Mouse (Mus musculus): Measurements from ENCODE around the gene Col6a3.

Col6a3 gene

DNA sequence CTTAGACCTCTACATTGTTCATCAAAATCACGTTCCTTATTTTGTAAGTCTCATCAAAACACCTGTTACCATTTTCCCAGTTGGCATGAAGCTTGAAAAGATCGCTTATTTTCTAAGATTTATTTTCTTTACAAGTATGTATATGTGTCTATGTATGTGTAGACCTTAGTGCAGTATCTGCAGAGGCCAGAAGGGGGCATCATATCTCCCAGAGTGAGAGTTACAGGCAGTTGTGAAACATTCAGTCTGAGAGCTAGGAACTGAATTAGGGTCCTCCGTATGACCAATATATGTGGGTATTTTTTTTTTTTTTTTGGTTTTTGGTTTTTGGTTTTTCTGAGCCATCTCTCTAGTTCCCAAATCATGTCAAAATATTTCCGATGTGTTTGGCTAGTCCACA is 50.4 kb downstream of the Col6a3 start:
- DNase-seq, result no peak

DNA sequence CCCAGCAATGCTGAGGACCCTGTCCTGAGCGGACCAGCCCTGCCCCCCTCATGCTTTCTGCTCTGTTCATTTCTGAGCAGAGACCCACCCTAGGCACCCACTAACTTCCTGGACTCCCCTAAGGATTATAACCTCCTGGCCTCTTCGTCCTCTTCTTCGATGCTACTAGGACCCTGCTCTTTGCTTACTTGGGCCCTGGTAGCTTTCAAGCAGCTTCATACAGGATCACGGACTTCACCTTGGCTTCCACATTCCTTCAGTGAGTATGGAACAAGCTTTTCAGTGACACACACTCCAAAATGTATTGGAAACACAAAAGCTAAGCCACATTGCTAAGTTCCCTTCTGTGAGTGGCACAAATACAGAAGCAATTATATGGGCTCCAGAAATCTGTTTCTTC is 52.8 kb downstream of the Col6a3 start:
- DNase-seq, result no peak

DNA sequence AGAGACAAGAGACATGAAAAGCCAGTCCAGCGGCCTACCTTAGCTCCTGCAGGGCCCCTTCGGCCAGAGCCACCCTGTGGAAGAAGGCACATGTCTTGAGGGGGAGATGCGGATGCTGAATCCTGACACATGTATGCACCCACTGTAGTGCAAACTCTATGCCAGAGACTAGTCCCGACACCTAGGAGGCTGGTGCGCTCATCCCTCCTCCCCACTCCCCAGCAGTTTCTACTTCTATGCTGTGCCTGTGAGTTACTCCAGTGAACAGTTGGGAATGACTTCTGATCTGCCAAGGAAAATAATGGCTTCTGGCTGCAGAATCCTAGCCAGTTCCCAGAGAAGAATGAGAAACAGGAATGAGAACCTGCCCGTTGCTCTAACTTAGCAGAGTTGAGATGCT is 54.3 kb downstream of the Col6a3 start:
- DNase-seq, result no peak

DNA sequence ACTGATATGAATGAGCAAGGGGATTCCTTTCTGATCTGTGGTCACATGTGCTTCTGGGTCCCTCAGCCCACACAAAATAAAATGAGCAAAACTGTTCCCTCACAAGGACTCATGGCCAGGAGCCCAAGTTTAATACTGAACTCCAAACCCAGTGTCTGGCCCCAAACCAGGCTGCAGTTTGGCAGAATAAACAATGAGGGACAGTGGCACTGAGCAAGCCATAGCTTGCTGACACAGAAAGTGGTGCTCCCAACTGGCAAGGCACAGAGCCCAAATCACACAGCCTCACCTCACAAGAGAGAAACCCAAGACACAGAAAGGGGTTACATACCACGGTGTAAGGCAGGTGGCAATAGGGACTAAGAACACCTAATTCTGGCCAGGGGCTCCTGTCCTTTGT is 63.3 kb downstream of the Col6a3 start:
- no peak for DNase-seq

DNA sequence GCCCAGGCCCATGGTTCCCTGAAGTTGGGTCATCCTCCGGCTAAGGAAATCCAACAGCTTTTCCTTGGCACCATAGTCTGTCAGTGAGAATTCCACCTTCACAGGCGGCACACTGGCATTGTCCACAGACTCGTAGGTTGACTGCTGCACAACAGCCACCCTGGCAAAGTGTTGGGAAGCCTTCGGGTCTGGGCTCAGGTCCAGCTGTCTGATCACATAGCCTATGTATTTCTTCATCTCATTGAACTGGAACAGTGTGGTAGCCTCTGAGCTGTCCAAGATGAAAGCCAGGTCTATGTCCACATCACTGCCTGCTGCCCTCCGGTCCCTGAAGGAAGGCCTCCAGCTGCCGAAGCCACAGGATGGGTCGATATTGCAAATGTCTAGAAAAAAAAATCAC is 64.7 kb downstream of the Col6a3 start:
- DNase-seq, result no peak

DNA sequence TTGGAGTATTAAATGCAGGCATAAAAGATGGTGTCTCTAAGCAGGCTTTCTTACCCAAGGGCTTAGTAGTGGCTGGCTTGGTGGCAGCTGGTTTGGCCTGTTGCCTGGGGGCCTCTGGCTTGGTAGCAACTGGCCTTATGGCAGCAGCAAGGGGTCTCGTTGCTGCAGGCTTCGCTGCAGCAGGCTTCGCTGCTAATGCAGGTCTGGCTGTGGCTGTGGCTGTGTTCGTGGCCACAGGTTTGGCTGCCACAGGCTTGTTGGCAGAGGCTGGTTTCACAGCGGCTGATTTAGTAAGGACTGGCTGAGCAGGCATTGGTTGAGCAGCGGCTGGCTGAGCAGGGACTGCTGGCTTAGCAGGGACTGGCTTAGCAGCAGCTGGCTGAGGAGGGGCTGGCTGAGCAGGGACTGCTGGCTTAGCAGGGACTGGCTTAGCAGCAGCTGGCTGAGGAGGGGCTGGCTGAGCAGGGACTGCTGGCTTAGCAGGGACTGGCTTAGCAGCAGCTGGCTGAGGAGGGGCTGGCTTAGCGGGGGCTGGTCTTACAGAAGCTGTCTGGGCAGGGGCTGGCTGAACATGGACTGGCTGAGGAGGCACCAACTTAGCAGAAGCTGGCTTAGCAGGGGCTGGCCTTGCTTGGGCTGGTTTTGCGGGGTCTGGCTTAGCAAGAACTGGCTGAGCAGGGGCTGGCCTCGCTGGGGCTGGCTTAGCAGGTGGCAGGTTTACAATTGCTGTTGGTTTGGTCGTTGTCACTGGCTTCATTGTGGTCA is 68.1 kb downstream of the Col6a3 start:
- no peak for DNase-seq

DNA sequence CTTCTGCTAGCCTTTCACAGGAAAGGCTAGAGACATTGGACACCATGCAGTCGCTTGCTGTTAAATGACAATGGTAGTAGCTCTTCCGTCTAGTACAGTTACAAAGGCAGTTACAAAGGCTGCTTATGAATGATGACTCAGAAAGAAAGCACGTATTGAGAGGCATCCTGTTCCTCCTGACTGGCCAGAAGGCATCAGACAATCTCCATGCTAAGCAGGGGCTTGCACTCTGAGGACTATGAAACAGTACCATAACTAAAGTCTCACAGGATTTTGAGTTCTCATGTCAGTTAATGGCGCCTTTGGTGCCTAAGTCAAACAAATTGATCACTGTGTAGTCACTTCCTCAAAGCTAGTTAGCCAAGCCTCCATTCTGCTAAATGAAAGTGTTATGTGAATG is 72.6 kb downstream of the Col6a3 start:
- DNase-seq, result no peak

DNA sequence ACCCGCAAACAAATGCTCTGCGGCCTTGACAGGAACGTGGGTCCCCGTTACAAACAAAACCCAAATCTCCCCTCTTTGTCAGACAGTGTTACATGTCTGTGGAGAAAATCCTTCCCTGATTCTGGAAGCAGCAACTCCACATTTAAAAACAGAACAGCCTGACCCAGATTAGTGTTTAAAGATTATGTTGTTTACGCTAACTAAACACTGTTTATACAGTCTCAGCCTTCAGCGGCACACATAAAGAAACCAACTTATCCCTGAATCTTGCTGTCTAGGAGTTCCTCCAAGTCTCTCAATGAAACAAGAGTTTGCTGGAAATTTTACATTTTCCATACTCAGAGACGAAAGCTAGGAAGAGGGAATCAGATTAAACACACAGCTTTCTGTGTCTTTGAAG is 73.7 kb downstream of the Col6a3 start:
- DNase-seq, result no peak

DNA sequence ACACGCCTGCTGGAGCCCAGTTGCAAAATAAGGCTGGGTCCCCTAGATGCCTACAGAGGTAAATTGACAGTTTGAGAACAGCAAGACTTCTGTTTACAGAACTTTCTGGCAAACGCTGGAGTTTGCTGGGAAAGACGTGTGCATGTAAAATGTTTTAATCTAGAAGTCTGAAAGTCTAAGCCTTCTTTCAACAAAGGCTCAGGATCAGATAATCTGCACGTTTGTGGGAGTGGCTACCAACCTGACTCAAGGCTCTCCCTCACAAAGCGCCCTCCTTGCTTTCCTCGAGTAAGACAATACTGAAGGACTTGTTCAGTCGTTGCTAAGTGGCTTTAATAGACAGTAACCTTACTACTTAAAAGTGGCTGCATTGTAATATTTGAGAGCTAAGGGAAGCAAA is 74.5 kb downstream of the Col6a3 start:
- no peak for DNase-seq

DNA sequence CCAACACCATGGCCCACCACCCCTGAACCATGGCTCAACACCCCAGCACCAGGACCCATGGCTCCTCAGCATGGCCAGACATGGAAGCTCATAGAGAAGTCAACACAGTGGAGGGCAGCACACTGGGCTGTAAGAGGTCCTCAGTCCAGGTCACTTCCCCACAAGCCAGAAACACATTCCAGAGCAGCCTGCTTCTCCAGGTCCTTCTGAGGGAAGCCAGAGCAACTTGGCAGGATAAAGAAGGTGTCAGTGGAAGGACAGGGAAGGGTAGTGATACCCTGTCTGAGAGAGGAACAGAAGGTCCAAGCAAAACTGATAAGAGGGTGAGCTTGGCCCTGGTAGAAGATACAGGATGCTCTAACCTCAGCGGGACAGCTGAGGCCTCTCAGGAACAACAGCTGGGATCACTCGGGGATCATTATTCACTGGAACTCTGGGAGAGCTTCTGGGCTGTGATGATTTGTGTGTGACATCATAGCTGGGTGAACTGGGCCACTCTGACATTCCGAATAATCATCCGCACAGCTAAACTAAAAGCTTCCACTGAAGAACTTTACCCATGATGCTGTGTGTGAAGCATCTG is 85.6 kb downstream of the Col6a3 start:
- no peak for DNase-seq

DNA sequence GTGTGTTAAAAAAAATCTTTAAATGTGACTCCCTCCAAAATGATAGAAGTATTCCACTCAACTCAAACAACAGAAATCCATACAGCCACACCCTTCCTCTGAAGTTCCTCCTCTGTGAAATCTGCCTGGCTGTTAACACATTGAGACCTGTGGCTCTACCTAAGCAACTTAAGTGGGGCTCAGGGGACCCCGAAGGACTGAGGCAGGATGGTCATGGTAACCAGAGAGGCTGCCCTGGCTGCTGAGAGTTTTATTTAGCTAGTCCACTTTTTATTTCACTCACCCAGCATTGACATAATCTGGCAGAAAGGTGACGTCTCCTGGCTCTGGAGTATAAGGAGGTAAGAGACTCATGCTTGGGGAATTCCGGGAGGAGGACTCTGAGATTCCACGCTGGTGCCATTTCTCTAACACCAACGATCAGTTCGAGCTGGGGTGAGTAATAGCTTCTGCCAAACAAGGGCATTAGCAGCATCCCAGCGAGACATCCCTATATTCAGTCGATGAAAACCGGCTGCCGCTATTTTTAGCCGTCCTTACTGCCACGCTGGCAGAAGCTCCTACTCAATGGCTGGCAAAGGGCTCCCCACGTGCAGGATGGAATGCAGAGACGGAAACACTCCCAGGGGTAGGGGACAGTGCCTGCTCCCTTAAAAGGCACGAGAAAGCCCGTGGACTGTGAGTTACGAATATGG is 89.8 kb downstream of the Col6a3 start:
- peak; percentile 18 to 36 for DNase-seq

DNA sequence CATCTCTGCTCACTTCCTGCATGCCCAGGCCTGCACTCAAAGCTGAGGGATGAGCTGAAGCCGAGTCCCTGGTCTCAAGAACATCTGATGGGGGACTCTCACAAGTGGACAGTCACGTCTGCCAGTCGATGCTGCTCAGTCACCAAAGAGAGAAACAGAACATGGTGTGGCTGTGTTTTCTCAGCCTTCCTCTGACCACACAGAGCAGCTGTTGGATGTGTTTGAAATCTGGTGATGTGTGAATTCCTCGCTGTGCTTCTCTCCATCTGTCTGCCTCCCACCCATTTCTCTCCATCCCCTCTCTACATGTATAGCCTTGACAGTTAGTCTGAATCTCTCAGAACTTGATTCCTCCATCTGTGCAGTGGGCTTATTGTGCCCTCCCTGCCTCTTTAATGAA is 92.5 kb downstream of the Col6a3 start:
- no peak for DNase-seq

DNA sequence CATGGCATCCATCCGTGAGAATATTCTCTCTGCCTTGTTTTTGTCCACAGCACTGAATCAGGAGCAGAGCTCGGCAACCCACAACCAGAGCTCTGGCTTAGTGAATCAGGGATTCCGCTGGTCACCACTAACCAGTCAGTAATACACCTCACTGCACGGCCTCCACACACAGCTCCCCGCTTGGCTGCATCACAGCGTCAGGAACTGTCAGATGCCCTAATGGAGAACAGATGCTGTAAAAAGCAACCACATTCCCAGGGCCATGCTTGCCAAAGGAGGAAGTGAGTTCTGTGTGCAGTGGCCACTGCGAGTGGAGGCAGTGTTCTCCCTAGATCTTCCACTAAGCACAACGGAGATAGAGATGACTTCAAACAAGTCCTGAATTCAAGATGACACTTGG is 93.6 kb downstream of the Col6a3 start:
- peak in 1 of 2 experiments; percentile 7 for DNase-seq

DNA sequence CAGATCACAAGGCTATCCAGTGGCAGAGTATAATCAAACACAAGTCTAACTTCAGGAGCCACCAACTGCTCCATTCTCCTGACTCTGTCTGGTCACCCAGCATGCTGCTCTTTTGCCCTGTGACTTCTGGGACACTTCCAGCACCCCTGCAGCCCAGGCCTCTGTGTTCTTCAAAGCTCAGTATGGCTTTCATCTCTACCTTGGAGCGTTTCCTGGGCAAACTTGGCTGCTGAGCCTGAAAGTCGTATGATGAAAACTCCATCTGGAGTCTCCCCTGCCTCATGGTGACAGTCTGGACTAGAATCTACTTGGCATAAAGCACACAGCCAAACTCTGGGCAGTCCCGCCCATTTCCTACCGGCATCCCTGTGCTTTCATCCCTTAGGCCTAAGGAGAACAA is 95.2 kb downstream of the Col6a3 start:
- DNase-seq, result peak; percentile 82 to 87

DNA sequence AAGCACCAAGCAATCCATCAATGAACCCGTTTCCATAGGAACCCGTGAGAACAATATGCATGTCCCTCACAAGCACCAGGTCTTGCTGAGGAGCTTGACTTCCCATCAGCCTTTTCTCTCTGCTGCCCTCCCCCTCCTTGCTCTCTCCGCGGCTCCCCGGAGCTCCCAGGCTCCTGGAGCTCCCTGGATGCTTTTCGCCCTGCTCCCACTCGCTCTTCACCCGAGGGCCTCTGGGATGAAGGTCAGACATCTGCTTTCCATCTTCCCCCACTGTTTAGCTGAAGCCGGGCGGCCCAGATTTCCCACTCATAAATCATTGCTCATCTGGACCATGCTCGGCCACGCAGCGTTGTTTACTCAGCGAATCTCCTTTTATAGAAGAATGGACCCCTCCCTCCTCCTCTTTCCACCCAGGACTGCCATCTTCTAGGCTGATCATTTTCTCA is 99.8 kb downstream of the Col6a3 start:
- DNase-seq, result no peak

DNA sequence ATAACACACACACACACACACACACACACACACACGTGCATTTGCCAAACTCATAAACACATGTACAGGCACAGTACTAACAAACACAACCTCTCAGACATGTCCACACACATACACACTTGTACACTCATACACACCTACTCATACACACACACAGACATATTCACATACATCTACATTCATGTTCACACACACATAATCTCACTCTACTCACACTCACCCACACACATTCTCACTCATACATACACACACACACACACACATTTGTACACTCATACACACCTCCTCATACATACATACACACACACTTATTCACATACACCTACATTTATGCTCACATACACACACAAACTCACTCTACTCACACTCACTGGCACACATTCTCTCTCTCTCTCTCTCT is 100.3 kb downstream of the Col6a3 start:
- no peak for DNase-seq

DNA sequence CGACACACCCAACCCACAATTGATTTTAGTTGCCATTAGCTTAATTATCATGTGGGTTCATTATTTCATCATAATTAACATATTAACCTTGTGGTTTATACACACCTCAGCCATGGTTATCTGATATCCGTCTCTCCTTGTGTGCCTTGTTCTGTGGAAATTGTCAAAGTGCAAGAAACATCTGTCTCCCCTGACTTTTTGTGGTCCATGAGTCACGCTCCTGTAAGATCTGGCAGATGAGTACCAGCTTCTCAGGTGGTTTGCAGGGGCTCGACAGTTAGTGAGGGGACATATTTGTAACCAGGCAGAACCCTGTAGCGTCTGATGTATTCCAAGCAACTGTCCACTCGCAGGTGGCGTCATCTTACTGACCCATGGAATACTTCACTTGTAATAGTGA is 101.1 kb downstream of the Col6a3 start:
- no peak for DNase-seq

DNA sequence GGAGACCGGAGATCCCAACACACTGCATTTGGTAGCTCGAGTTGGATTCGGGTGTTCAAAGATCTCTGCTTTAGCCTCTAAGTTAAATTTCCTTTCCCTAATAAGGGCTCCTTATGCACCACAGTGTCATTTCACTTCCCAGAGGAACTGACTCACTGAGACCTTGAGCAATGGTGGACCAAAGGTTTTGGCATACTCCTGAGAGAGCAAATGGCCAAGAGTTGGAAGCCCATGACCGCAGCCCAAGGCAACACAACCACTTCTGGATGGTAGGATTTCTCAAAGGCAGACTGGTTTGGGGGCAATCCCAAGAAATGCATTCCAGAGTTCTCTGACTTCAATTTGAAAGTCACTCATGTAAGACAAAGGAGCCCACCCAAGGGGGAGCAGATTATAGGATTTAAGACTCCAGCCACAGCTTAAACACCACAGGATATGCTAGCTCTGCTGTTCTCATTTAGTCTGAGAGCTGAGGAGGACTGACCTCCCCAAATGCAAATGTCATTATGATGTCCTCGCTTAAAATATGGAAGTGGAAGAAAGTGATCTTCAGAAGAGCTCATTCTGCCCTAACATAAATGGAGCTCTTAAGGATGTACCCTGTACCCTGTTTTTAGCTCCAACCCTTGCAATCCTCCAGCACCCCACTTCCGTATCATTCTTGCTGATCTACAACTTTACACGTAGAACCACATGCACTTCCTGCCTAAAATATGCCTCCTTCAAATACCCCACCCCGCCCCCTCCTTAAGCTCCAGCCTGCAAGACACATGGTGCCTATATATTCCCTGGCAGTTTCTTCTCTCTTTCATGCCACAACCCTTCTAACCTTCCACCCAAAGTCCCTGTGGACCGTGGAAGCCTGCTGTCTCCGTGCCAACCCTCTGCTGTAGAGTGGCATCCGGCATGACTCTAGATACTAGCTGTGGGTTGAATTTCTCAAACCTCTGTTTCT is 103.3 kb downstream of the Col6a3 start:
- no peak for DNase-seq

DNA sequence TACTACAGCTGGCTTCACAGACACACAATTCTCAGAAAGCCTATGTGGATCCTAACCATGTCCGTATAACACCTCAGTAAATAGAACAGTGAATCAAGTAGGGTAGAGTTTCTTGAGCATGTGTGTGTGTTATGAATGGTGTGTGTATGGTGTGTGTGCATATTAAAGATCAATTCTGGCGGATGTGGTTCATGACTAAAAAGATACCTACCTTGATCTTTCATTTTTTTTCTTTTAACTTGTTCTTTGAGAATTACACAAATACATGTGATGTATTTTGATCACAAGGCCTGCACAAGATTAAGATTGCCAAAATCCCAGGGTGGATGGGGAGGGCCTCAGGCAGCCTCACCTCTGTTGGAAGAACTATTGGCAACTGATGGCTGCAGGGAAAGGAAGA is 104.9 kb downstream of the Col6a3 start:
- no peak for DNase-seq

DNA sequence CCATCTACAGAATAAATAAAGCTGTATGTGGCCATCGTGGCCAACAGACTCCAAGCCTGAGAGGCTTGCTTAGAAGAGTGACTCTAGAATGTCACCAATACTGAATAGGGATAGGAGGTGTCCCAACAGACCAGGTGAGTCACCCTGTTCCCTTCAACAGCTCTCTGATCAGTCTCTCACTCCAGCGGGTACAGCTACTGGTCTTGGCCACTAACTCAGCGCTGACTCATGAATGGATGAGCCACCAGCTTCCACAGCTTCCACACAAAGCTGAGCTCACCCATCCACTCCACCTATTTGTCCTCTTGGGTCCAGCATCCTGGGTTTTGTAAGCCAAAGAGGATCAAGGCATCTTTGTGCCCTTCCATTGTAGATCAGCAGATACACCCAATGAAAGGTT is 114.3 kb downstream of the Col6a3 start:
- DNase-seq, result no peak

DNA sequence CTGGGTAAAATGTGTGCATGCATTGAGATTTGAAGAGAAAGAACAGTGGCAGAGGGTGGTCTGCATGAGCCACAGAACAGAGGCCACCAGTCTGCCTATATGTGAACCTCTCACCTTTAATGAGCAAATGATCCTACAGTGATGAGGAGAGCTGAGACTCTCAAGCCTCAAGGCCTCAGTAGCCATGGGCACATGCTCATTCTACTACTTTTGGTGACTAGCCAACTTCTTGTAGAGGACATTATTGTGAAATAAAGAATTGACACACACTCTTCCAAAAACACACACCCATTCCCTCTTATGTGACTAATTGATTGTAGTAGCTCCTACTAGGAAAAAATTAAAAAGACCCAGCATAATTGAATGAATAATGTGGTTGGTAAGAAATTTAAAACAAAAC is 120.0 kb downstream of the Col6a3 start:
- no peak for DNase-seq

DNA sequence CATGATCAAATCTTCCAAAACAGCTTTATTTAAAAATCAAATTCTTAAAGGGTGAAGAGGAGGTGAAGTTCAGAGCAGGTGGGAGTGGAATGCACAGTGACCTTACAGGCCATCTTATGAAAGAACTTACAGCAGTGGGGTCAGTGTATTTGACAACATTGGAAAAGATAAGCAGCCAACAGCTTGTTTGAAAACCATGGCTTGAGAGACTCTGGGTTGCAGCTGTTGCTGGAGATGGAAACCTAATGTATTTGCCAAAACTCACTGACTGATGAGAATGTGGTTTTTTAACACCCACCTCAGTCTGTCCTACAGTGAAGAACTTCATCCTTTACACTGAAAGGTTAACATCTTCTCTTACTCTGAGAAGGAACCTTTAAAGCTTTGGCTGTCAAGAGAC is 120.4 kb downstream of the Col6a3 start:
- no peak for DNase-seq

DNA sequence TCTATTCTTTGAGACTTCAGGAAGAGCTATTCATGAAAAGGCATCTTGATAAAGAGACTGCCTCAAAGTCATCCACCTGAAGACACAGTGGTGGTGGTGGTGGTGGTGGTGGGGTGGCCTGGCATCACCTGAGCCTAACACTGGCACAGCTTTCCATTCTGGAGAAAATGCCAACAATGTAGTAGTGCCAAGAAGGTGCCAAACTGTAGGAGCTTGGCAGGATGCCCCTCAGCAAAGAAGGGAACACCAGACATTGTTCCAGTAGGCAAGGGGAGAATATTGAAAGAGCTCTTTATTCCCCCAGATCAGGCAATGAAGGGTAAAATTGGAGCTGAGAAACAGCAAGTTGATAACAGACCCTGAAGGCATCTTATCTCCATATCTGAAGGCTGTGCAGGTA is 121.8 kb downstream of the Col6a3 start:
- peak in 1 of 2 experiments; percentile 8 for DNase-seq
